Mouse (Mus musculus) T-helper 2 cell (primary cell): ENCODE measurements around the gene Mmel1.

ENCODE experiments used
- in situ Hi-C: fragments of 300-600 bp; cut with MboI, MseI; formaldehyde crosslinking; loops from one replicate; pipeline ENCODE4 v1.15.1; 2025; ENCODE audit warnings: high pct_unique_total_duplicates

The Mmel1 gene

DNA sequence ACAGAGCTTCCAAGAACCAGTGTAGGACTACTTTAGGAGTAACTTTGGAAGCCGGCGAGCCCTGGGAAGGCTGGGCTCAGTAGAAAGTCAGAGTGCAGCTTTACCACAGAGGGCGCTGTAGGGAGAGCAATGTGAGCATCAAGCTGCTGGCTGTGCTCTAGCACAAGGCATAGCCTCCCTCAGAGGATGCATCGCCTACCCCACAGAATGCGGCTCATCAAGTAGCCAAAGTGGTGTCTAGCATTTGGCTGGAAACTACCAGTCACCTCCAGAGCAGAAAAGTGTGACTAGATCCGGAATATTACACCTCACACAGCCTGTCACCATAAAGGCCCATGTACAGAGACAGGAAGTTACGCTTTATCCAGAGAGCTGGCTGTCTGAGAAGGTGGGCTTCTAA is 66.4 kb downstream of the Mmel1 start:
- in situ Hi-C loops = loop anchor here (25.0 kb wide), 1 partner anchor 1498 kb away; no protein-coding TSS in a partner anchor

DNA sequence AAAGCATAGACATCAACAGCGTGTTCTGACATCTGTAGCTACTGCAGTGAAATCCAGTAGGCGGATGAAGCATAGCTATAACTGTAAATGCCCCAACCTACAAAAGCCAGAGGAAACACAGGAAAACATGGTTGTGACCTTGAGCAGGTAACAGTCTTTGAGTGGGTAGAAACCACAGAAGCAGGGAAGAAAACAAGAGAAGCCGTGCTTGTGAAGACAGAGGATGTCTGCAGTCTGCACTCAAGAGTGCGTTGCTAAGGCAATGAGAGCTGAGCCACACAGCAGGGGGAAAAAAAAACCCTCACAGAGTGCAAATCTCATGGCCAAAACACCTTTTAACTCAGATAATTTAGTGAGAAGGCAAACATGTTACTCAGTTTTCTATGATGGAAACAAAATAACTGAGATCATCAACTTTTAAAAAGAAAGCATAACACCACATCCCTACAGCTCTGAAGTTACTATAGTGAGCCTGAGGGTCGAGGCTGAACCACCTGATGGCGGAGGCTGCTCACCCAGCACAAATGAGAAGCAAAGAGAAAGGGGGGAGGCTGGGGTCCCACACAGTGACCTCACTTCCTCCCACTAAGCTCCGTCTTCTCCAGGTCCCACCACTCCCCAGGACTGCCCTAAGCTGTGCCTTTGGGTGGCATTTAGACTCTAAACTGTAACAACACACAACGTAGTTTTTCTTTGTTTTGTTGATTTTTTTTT is 67.3 kb downstream of the Mmel1 start:
- in situ Hi-C loops = loop anchor here (25.0 kb wide), 1 partner anchor 1499 kb away; no protein-coding TSS in a partner anchor

DNA sequence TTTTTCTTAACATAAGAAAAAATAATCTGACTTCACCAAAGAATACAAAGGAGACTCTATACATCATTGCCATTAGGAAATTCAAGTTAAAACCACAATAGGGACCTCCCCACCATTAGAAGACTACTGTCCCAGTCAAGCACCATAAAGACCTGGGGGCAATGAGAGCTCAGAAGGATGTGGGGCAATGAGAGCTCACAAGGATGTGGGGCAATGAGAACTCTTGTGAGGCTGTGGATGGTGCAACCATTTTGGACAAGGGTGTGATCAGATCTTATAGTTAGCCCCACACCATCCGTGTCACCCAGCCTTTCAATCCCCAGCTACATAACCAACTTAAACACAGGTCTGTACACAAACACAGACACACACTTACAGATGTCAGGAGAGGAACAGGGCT is 68.4 kb downstream of the Mmel1 start:
- in situ Hi-C loops = loop anchor here (25.0 kb wide), 1 partner anchor 1500 kb away; no protein-coding TSS in a partner anchor

DNA sequence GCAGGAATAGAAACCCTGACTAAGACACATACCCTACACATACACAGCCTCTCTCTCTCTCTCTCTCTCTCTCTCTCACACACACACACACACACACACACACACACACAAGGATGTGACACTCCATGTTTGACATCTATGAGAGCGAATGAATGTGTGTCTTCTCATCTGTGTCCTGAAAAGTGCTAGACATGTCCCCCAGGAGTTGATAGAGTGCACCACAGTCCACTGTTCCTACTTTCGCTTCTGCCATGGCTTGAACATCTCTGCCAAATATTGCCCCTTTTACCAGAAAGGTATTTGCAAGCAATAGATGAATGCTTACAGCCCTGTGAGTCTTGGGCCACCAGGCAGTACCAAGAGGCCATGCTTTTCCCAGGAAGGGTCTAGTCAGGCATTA is 70.8 kb downstream of the Mmel1 start:
- in situ Hi-C loops = loop anchor here (25.0 kb wide), 1 partner anchor 1503 kb away; no protein-coding TSS in a partner anchor

DNA sequence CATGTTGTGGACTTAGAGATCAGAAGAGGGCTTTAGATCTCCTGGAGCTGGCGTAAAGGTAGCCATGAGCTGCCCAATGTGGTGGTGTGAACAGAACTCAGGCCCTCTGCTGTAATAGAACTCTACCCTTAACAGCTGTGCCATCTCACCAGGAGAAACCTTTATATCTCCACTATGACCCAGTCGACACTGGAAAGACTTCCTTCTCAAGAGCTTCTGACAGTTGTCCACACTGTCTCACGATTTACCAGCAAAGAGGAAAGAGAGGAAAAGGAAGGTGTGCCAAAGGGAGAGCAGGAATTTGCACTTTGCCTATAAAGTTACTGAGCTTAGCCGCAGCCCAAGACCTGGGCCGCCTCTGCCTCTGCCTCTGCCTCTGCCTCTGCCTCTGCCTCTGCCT is 72.4 kb downstream of the Mmel1 start:
- in situ Hi-C loops = loop anchor here (25.0 kb wide), 1 partner anchor 1505 kb away; no protein-coding TSS in a partner anchor

DNA sequence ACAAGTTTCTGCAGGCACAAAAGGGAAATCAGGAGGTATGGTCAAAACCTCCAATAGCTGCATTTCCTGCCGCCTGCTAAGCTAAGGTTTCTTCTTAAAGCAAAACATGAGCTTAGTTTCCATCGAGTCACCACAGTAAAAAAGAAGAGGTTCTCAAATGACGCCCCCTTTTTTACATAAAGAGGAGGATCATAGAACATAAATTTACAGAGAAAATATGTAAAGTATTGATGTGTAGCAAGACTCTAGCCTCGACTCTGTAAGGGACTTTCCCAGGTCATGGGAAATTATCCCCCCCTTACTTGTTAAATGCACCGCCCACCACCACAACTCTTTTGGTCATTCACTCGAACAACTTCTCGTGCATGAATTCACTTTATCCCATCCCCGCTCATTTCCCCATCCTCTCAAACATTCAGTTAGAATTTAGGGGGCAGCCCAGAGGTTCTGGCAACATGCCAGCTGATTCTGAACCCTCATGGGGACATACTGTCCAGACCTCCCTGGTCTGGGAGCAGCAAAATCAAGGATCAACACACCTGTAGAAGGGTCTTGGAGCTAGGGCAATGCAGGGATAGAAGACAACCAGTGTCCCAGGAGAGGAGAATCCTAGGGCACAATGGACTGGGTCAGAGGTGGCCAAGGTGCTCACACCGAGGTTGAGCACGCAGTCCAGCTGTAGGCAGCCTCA is 73.4 kb downstream of the Mmel1 start:
- in situ Hi-C loops = loop anchor here (25.0 kb wide), 1 partner anchor 1505 kb away; no protein-coding TSS in a partner anchor

DNA sequence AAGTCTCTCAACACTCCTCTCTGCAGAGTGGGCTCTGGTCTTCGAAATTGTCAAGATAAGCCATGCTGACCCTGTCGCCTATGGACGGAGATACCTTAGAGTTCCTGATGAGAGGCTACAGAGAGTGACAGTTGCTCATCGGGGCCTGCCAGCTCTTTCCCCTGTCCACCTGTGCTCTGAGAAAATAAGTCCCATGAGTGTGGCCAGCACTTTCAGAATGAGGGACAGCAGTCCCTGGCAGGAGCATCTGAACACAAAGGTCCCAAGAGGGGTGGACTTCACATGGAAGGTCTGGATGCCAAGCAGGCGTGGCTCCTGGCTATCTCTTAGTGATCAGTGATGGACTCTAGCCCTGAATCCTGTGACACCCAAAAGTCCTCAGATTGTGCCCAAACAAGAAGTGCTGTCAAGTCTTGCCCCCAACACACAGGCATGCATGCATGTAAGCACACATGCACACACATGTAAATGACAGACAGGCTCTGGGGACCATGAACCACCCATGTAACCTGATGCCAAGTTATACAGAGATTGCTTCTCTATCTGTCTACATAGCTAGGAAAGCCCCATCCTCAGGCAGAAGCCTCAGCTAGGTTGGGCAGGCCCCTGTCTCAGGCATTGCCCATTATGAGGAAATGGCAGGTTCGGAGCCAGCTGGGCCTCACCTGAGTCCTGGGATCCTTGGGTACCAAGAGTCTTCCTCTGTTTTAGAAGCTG is 74.1 kb downstream of the Mmel1 start:
- in situ Hi-C loops = loop anchor here (25.0 kb wide), 1 partner anchor 1506 kb away; no protein-coding TSS in a partner anchor

DNA sequence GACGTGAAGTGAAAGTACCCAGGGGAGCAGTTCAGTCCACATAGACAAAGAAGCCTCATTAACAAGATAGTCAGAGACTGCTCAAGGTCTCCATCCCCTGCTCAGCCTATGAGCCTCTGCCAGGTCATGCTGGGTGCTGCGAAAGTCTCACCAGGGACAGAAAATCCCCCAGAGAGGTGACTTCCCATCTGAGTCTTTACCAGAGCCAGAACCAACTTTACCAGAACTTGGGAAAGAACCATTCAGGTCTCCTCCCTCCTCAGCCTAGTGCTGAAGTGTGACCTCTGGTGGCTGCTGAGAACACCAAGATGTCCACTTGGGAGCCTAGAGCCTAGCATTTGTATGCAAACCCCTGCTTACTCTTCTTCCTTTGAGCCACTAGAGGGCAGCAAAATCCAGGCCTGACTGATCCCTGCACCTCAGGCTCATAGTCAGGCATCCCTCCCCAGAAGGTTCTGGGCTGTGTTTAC is 74.8 kb downstream of the Mmel1 start:
- in situ Hi-C loops = loop anchor here (25.0 kb wide), 1 partner anchor 1507 kb away; no protein-coding TSS in a partner anchor
